Comparison of ENCODE assay signal across 9 mouse cellular contexts in genomic region chr7:118364353-118365007, GRCm38 (mm10).
DNase-seq lines count a peak whose midpoint lies in the region; ATAC-seq and TF ChIP-seq lines count a peak whose summit lies in the region.
"Had no signal": no experiment of that assay in that cellular context is flagged by ENCODE, and none has a peak within 500 bp of the region (broad histone marks: within the 10 kb centered on the region; RNA-seq: fewer than 3 reads in every experiment).

No protein-coding gene starts in this region.

- no peak overlapping the region for H3K4me3 ChIP-seq in cerebellum, adult 2 months (replicated peaks; ENCODE audit: insufficient read depth, low read depth, low read length)
- no peak overlapping the region for H3K4me3 ChIP-seq in midbrain, embryonic 14.5 days (replicated peaks; ENCODE audit: low read depth, low read length)
- no peak overlapping the region for H3K4me3 ChIP-seq in midbrain, embryonic 16.5 days (ENCODE audit: low read depth, low read length)
- no peak overlapping the region for H3K4me3 ChIP-seq in stomach, postnatal 0 days (ENCODE audit: low read depth, low read length)
- H3K4me3 ChIP-seq: limb, embryonic 15.5 days had no signal

- 29% methylated on average over 7 of the region's 7 CpGs for WGBS in cerebellum, adult 2 months
- WGBS in midbrain, embryonic 14.5 days, result 39% methylated on average over 7 of the region's 7 CpGs
- 33% methylated on average over 7 of the region's 7 CpGs for WGBS in midbrain, embryonic 16.5 days
- WGBS in stomach, postnatal 0 days, result 23% methylated on average over 7 of the region's 7 CpGs

- H3K9me3 ChIP-seq in midbrain, embryonic 14.5 days (ENCODE audit: control insufficient read depth, low read length), result no peaks in the 10 kb centered on the region
- H3K9me3 ChIP-seq in midbrain, embryonic 16.5 days (replicated peaks; ENCODE audit: control insufficient read depth, low read length, poor library complexity, severe bottlenecking), result no peaks in the 10 kb centered on the region
- H3K9me3 ChIP-seq in stomach, postnatal 0 days (ENCODE audit: control insufficient read depth, low read length), result no peaks in the 10 kb centered on the region
- H3K9me3 ChIP-seq: limb, embryonic 15.5 days had no signal

- H3K4me2 ChIP-seq in midbrain, embryonic 14.5 days (ENCODE audit: low read length), result no peak overlapping the region
- no peak overlapping the region for H3K4me2 ChIP-seq in midbrain, embryonic 16.5 days (ENCODE audit: low read length)
- H3K4me2 ChIP-seq in stomach, postnatal 0 days (replicated peaks; ENCODE audit: low read depth), result no peak overlapping the region
- H3K4me2 ChIP-seq: limb, embryonic 15.5 days had no signal

- TF ChIP-seq POLR2A in cerebellum, adult 2 months (IDR thresholded peaks at IDR 0.05; ENCODE audit: borderline replicate concordance, insufficient read depth, low read length), result no peak

- H3K9ac ChIP-seq in midbrain, embryonic 14.5 days (replicated peaks; ENCODE audit: low read length), result no peak overlapping the region
- H3K9ac ChIP-seq in midbrain, embryonic 16.5 days (ENCODE audit: low read depth, low read length), result no peak overlapping the region
- no peak overlapping the region for H3K9ac ChIP-seq in stomach, postnatal 0 days (ENCODE audit: low read length)
- H3K9ac ChIP-seq: limb, embryonic 15.5 days had no signal

- no peaks in the 10 kb centered on the region for H3K36me3 ChIP-seq in midbrain, embryonic 14.5 days (ENCODE audit: control insufficient read depth, insufficient read depth, low read length)
- no peaks in the 10 kb centered on the region for H3K36me3 ChIP-seq in midbrain, embryonic 16.5 days (ENCODE audit: control insufficient read depth, insufficient read depth, low read length)
- no peaks in the 10 kb centered on the region for H3K36me3 ChIP-seq in stomach, postnatal 0 days (ENCODE audit: control insufficient read depth, insufficient read depth, low read length)
- H3K36me3 ChIP-seq: limb, embryonic 15.5 days had no signal

- peaks cover 4% of the 10 kb centered on the region; the same call in 1 of the 2 replicates for H3K4me1 ChIP-seq in cerebellum, adult 2 months (ENCODE audit: control insufficient read depth, insufficient read depth, low read length)
- H3K4me1 ChIP-seq in midbrain, embryonic 14.5 days (ENCODE audit: control insufficient read depth, insufficient read depth, low read length), result no peaks in the 10 kb centered on the region
- H3K4me1 ChIP-seq in midbrain, embryonic 16.5 days (ENCODE audit: control insufficient read depth, insufficient read depth, low read length), result no peaks in the 10 kb centered on the region
- no peaks in the 10 kb centered on the region for H3K4me1 ChIP-seq in stomach, postnatal 0 days (replicated peaks; ENCODE audit: control insufficient read depth, insufficient read depth)

- TF ChIP-seq CTCF in cerebellum, adult 2 months (IDR thresholded peaks at IDR 0.05; ENCODE audit: borderline replicate concordance, insufficient read depth, low read depth, low read length), result 0 out of 2 replicates have a peak, but pooled peaks have one; percentile 14
- TF ChIP-seq CTCF in stomach, postnatal 0 days (IDR thresholded peaks at IDR 0.05; ENCODE audit: low read depth), result peak; percentile 63

- no peaks in the 10 kb centered on the region for H3K27me3 ChIP-seq in cerebellum, adult 2 months (ENCODE audit: control insufficient read depth, insufficient read depth, low read length)
- H3K27me3 ChIP-seq in midbrain, embryonic 14.5 days (ENCODE audit: control insufficient read depth, insufficient read depth, low read length), result no peaks in the 10 kb centered on the region
- no peaks in the 10 kb centered on the region for H3K27me3 ChIP-seq in midbrain, embryonic 16.5 days (ENCODE audit: control insufficient read depth, insufficient read depth, low read depth, low read length)
- H3K27me3 ChIP-seq in stomach, postnatal 0 days (ENCODE audit: control insufficient read depth, insufficient read depth, low read length), result no peaks in the 10 kb centered on the region
- H3K27me3 ChIP-seq: limb, embryonic 15.5 days had no signal

- no peak overlapping the region for H3K27ac ChIP-seq in cerebellum, adult 2 months (ENCODE audit: insufficient read depth, low read length)
- H3K27ac ChIP-seq in midbrain, embryonic 14.5 days (replicated peaks; ENCODE audit: low read depth, low read length), result no peak overlapping the region
- H3K27ac ChIP-seq in midbrain, embryonic 16.5 days (ENCODE audit: low read length), result no peak overlapping the region
- no peak overlapping the region for H3K27ac ChIP-seq in stomach, postnatal 0 days (replicated peaks)

- no peak for ATAC-seq in midbrain, embryonic 14.5 days (ENCODE audit: low FRiP score, low TSS enrichment)
- no peak for ATAC-seq in midbrain, embryonic 16.5 days
- peak; percentile 28; the same call in 1 of the 2 replicates for ATAC-seq in stomach, postnatal 0 days (ENCODE audit: low FRiP score, low TSS enrichment)

- no peak for TF ChIP-seq EP300 in stomach, postnatal 0 days (optimal IDR thresholded peaks at IDR 0.05)

- peak; percentile 5 to 25 for DNase-seq in cerebellum, adult 2 months
- no peak for DNase-seq in cerebellum, adult 11-12 months
- peak; percentile 4 for DNase-seq in midbrain, embryonic 14.5 days
- DNase-seq in frontal cortex, postnatal 36 days (ENCODE audit: low spot score in 2 of 2), result peak; percentile 92 to 94
- DNase-seq in left cerebral cortex, adult 18-20 months (ENCODE audit: low spot score in 2 of 2), result peak; percentile 87 to 93
- peak; percentile 63 for DNase-seq in stomach, postnatal 0 days (ENCODE audit: low spot score)
- no peak for DNase-seq in spleen, adult 12 weeks (ENCODE audit: low spot score)

Comparison
In these comparisons a context has a peak if more than half of its experiments do, and no peak if none do; other contexts are left out.
1. DNase-seq: peak in cerebellum, adult 2 months (2 of 2), midbrain, embryonic 14.5 days (single experiment), frontal cortex, postnatal 36 days (2 of 2), left cerebral cortex, adult 18-20 months (2 of 2) and stomach, postnatal 0 days (single experiment); none in cerebellum, adult 11-12 months (single experiment) and spleen, adult 12 weeks (single experiment).